Mouse (Mus musculus) neural tube, embryonic 13.5 days (tissue): ENCODE results near the gene Apom. TPM values are rescaled to one million over a fixed set of nuclear protein-coding genes. Genes with fewer than 3 reads are reported as not detected.
A peak's percentile ranks its signal among the peaks of the same experiment; 100 is the strongest.

Experiments
- ATAC-seq: fragments of 200-750 bp; cut with Nextera tagmentation; 2 replicates; pipeline ENCODE4 v1.8.0; 2017; ENCODE audit warnings: low read depth, mild to moderate bottlenecking, moderate TSS enrichment, moderate library complexity
- H3K27ac ChIP-seq: fragments of 300-500 bp; sonication (generic); replicated peaks from 2 replicates; pipeline ENCODE4 v1.5.1; 2015; ENCODE audit warnings: moderate library complexity, mild to moderate bottlenecking, inconsistent platforms
- H3K27me3 ChIP-seq: fragments of 300-500 bp; sonication (generic); 2 replicates; pipeline ENCODE4 v1.6.1; 2015; ENCODE audit warnings: mild to moderate bottlenecking, inconsistent platforms
- H3K36me3 ChIP-seq: fragments of 300-500 bp; sonication (generic); 2 replicates; pipeline ENCODE4 v1.6.1; 2015; ENCODE audit warnings: mild to moderate bottlenecking, inconsistent platforms
- H3K4me1 ChIP-seq: fragments of 300-500 bp; sonication (generic); replicated peaks from 2 replicates; pipeline ENCODE4 v1.6.1; 2015; ENCODE audit warnings: inconsistent platforms
- H3K4me2 ChIP-seq: fragments of 300-500 bp; sonication (generic); 2 replicates; pipeline ENCODE4 v1.6.1; 2015; ENCODE audit warnings: inconsistent platforms, mild to moderate bottlenecking, moderate library complexity
- H3K4me3 ChIP-seq: fragments of 300-500 bp; sonication (generic); 2 replicates; pipeline ENCODE4 v1.5.1; 2015; ENCODE audit warnings: mild to moderate bottlenecking, inconsistent platforms
- H3K9ac ChIP-seq: fragments of 300-500 bp; sonication (generic); 2 replicates; pipeline ENCODE4 v1.6.1; 2015; ENCODE audit warnings: moderate library complexity, mild to moderate bottlenecking, inconsistent platforms
- H3K9me3 ChIP-seq: fragments of 300-500 bp; sonication (generic); 2 replicates; pipeline ENCODE4 v1.6.1; 2016; ENCODE audit warnings: inconsistent platforms
- WGBS: fragments of 180-500 bp; shearing (Covaris S2); methylation state at CpG from one replicate; pipeline ENCODE4 v1.1.7; 2015; 5-methylcytosine and 5-hydroxymethylcytosine counted together
- polyA plus RNA-seq: library from polyadenylated mRNA; unstranded; fragments of >200 nt; fragmentation: Nextera tagmentation; extraction: Ambion mirVana; gene quantifications from 2 replicates; pipeline ENCODE4 v1.2.1, GENCODE M21; 2015

Gene Apom
- polyA plus RNA-seq, 1 experiment from 2014 or later: 0.77 TPM

DNA sequence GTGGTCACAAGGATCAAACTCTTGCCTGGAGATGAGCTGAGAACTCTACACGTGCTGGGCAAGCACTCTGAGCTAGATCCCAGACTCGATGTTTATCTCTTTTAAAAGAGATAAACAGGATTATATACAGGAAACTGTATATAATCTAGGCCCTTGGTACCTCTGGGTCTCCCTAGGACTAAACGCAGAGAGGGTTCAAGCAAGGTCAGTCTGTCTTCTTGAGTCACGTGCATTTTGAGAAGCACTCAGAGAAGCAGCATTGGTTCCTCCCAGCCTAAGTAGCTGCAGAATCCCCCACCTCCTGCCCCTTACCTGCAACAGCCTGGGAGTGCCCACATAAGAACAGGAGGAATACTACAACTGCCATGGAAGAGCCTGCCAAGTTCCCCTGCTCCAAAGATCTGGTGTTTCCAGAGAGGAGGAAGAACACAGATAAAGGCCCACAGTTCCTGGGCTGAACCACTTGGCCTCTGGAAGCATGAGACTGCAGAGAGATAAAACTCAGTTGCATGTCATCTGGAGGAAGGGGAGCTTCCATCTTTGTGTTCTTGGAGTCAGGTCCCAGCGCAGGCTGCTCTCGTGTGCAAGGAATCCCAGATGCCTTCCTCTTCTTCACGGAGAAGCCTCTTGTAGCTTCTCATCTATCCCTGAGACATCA lies 46.5 kb downstream of the Apom start, which contains the start of gene Ly6g6f:
Ly6g6f (minus strand) TSS at position 403 of the 658 bp plus-strand sequence.
- 88% methylated on average over 7 of the region's 7 CpGs for WGBS
- Histone ChIP-seq H3K9me3 (no peaks in the 10 kb centered on the region), H3K4me1 (peaks cover 7% of the 10 kb centered on the region), H3K27me3 (no peaks in the 10 kb centered on the region), H3K4me3 (no peak within 1 kb of the TSS), H3K27ac (no peak within 1 kb of the TSS), H3K9ac (no peak within 1 kb of the TSS), H3K4me2 (no peak within 1 kb of the TSS), H3K36me3 (no peaks in the 10 kb centered on the region)
- no peak for ATAC-seq

- H3K9ac ChIP-seq: no peak overlapping the region
- no peaks in the 10 kb centered on the region for H3K36me3 ChIP-seq
- no peak for ATAC-seq
- H3K4me2 ChIP-seq: no peak overlapping the region
- H3K9me3 ChIP-seq: no peaks in the 10 kb centered on the region
- no peaks in the 10 kb centered on the region for H3K27me3 ChIP-seq
- no peak overlapping the region for H3K4me3 ChIP-seq
- H3K4me1 ChIP-seq: no peaks in the 10 kb centered on the region
- WGBS: 87% methylated on average over 3 of the region's 3 CpGs
- no peak overlapping the region for H3K27ac ChIP-seq
Measured at GRCm38 (mm10) chr17:35083929-35084497, 47.8 kb downstream of the Apom start.

GRCm38 (mm10) chr17:35082841-35083576 lies 48.8 kb downstream of the Apom start:
- Histone ChIP-seq H3K9ac (no peak overlapping the region), H3K4me1 (peaks cover 4% of the 10 kb centered on the region; the same call in 1 of the 2 replicates), H3K4me3 (no peak overlapping the region), H3K27me3 (no peaks in the 10 kb centered on the region), H3K36me3 (no peaks in the 10 kb centered on the region), H3K9me3 (no peaks in the 10 kb centered on the region), H3K4me2 (no peak overlapping the region), H3K27ac (no peak overlapping the region)
- ATAC-seq: no peak
- 82% methylated on average over 16 of the region's 16 CpGs for WGBS

DNA sequence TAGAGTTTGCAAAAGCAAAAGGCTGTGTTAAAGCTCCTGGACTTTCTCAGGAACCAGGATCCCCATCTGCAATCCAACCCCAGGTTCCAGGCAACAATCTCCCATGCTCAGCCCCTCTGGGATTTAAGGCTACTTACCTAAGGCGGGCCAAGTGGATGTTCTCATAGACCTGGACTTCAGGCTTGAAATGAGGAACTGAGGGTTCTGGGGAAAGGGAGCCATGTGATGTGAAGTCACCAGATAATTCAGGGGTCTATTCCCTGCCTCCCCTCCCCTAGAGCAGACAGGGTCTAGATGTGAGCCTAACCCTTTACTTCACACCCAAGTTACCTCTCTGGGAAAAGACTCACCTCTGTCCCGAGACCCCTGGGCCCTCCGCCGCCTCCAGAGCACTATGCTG lies 51.1 kb downstream of the Apom start:
- Histone ChIP-seq H3K27me3 (no peaks in the 10 kb centered on the region), H3K9ac (0 out of 2 replicates have a peak overlapping the region, but pooled peaks have one; percentile 8), H3K36me3 (no peaks in the 10 kb centered on the region), H3K9me3 (no peaks in the 10 kb centered on the region), H3K4me2 (no peak overlapping the region), H3K4me1 (peaks cover 18% of the 10 kb centered on the region), H3K27ac (no peak overlapping the region), H3K4me3 (no peak overlapping the region)
- no peak for ATAC-seq
- 82% methylated on average over 4 of the region's 4 CpGs for WGBS

DNA sequence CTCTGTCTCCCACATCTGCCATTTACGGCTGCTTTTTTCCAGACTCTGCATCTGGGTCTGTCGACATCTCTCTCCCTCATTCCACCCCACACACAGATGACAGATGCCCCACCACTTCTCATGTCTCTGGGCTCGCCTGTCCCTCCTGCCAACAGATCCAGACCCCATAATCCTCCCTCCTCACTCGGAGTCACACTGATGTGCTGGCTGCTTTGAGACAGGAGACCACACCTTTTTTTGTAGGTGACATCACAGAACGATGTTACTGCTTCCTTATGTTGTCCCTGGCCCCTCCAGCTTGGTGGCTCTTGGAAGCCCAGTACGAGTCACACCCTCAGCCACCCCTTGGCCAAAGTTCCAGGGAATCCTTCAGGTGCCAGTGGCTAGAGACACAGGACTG lies 51.6 kb downstream of the Apom start:
- 64% methylated on average over 6 of the region's 6 CpGs for WGBS
- Histone ChIP-seq H3K27ac (no peak overlapping the region), H3K27me3 (no peaks in the 10 kb centered on the region), H3K4me2 (no peak overlapping the region), H3K4me1 (peaks cover 18% of the 10 kb centered on the region), H3K9ac (0 out of 2 replicates have a peak overlapping the region, but pooled peaks have one; percentile 45), H3K4me3 (no peak overlapping the region), H3K9me3 (no peaks in the 10 kb centered on the region), H3K36me3 (no peaks in the 10 kb centered on the region)
- ATAC-seq: no peak

DNA sequence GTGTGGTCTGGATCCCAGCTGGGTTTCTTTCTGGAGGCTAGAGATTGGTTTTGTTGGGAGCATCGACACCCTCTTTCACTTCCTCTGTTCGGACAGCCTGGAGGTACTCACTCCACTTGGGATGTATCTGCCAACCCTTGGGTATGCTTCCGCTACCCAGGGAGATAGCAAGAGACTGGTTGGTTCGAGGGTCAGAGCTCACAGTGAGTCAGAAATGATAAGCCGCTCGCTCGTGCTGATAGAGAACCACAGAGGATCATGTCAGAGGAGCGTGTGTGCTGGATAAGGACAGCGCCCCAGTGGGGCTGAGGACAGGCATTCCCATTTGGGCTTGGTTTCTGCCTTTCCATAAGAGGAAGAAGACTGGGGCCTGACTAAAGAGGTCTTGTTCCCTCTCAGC lies 52.1 kb downstream of the Apom start:
- Histone ChIP-seq H3K4me3 (no peak overlapping the region), H3K9me3 (no peaks in the 10 kb centered on the region), H3K4me1 (peaks cover 18% of the 10 kb centered on the region), H3K9ac (0 out of 2 replicates have a peak overlapping the region, but pooled peaks have one; percentile 45), H3K27me3 (no peaks in the 10 kb centered on the region), H3K36me3 (no peaks in the 10 kb centered on the region), H3K27ac (no peak overlapping the region), H3K4me2 (no peak overlapping the region)
- ATAC-seq: no peak
- WGBS: 75% methylated on average over 9 of the region's 9 CpGs

Other genes starting within 250 kb of the Apom start
- gene C2, start 233.8 kb downstream of the Apom start, polyA plus RNA-seq: 0.99 and 2.1 TPM in 2 replicates
- 86.8 and 88.7 TPM in 2 replicates for gene Ehmt2, start 233.6 kb downstream of the Apom start, polyA plus RNA-seq
- not detected in 2 replicates for gene Slc44a4, start 217.6 kb downstream of the Apom start, polyA plus RNA-seq
- 30.2 and 30.6 TPM in 2 replicates for gene Neu1, start 200.8 kb downstream of the Apom start, polyA plus RNA-seq
- gene Hspa1b, start 172.8 kb downstream of the Apom start, polyA plus RNA-seq: 0.38 and 0.47 TPM in 2 replicates
- not detected in 2 replicates for gene Gm20481, start 162.1 kb downstream of the Apom start, polyA plus RNA-seq
- gene Hspa1a, start 159.9 kb downstream of the Apom start, polyA plus RNA-seq: 6.0 and 6.3 TPM in 2 replicates
- gene Hspa1l, start 159.3 kb downstream of the Apom start, polyA plus RNA-seq: 1.5 and 2.2 TPM in 2 replicates
- gene Lsm2, start 150.2 kb downstream of the Apom start, polyA plus RNA-seq: 99.4 and 99.8 TPM in 2 replicates
- gene Vars, start 131.1 kb downstream of the Apom start, polyA plus RNA-seq: 57.9 and 58.2 TPM in 2 replicates
- gene Vwa7, start 115.5 kb downstream of the Apom start, polyA plus RNA-seq: 0.17 and 0.18 TPM in 2 replicates
- gene Sapcd1, start 104.0 kb downstream of the Apom start, polyA plus RNA-seq: 2.5 and 2.6 TPM in 2 replicates
- 2.8 and 3.1 TPM in 2 replicates for gene Msh5, start 85.3 kb downstream of the Apom start, polyA plus RNA-seq
- gene Clic1, start 82.1 kb downstream of the Apom start, polyA plus RNA-seq: 132 and 145 TPM in 2 replicates
- gene Ddah2, start 73.0 kb downstream of the Apom start, polyA plus RNA-seq: 417 and 431 TPM in 2 replicates
- gene Ly6g6c, start 66.7 kb downstream of the Apom start, polyA plus RNA-seq: 0.54 TPM in 1 of 2 replicates, not detected in the other
- gene Mpig6b, start 65.9 kb downstream of the Apom start, polyA plus RNA-seq: 0.28 and 0.38 TPM in 2 replicates
- gene Ly6g6e, start 55.1 kb downstream of the Apom start, polyA plus RNA-seq: 0.46 and 0.55 TPM in 2 replicates
- gene Ly6g6d, start 54.0 kb downstream of the Apom start, polyA plus RNA-seq: 0.95 and 1.8 TPM in 2 replicates
- gene Ly6g6f, start 46.4 kb downstream of the Apom start, polyA plus RNA-seq: 0.44 and 0.68 TPM in 2 replicates
- 98.2 and 104 TPM in 2 replicates for gene Abhd16a, start 42.8 kb downstream of the Apom start, polyA plus RNA-seq
- not detected in 2 replicates for gene Ly6g5c, start 23.8 kb downstream of the Apom start, polyA plus RNA-seq
- 1.4 and 1.7 TPM in 2 replicates for gene Ly6g5b, start 16.6 kb downstream of the Apom start, polyA plus RNA-seq
- 20.9 and 25.5 TPM in 2 replicates for gene Gpank1, start 10.6 kb downstream of the Apom start, polyA plus RNA-seq
- gene Csnk2b, start 10.0 kb downstream of the Apom start, polyA plus RNA-seq: 333 and 339 TPM in 2 replicates
- gene D17H6S53E, start 5.7 kb downstream of the Apom start, polyA plus RNA-seq: 8.9 and 10.6 TPM in 2 replicates
- 67.1 and 75.0 TPM in 2 replicates for gene Bag6, start 3.1 kb upstream of the Apom start, polyA plus RNA-seq
- gene Prrc2a, start 32.8 kb upstream of the Apom start, polyA plus RNA-seq: 178 and 185 TPM in 2 replicates
- gene Aif1, start 44.0 kb upstream of the Apom start, polyA plus RNA-seq: 11.4 and 12.7 TPM in 2 replicates
- gene Lst1, start 56.4 kb upstream of the Apom start, polyA plus RNA-seq: 7.8 and 8.9 TPM in 2 replicates
- 0.22 and 0.58 TPM in 2 replicates for gene Ltb, start 62.4 kb upstream of the Apom start, polyA plus RNA-seq
- 0.13 TPM in 1 of 2 replicates, not detected in the other for gene Tnf, start 70.0 kb upstream of the Apom start, polyA plus RNA-seq
- 0.42 TPM in 1 of 2 replicates, not detected in the other for gene Lta, start 73.3 kb upstream of the Apom start, polyA plus RNA-seq
- 0.56 TPM in 1 of 2 replicates, not detected in the other for gene Gm16181, start 88.8 kb upstream of the Apom start, polyA plus RNA-seq
- gene Atp6v1g2, start 101.6 kb upstream of the Apom start, polyA plus RNA-seq: 58.9 and 66.1 TPM in 2 replicates
- 9.5 and 10.8 TPM in 2 replicates for gene Nfkbil1, start 103.7 kb upstream of the Apom start, polyA plus RNA-seq
- gene Ddx39b, start 109.7 kb upstream of the Apom start, polyA plus RNA-seq: 385 and 402 TPM in 2 replicates
- gene H2-D1, start 130.7 kb upstream of the Apom start, polyA plus RNA-seq: 70.5 and 79.1 TPM in 2 replicates
- gene H2-Q1, start 188.4 kb upstream of the Apom start, polyA plus RNA-seq: 0.22 TPM in 1 of 2 replicates, not detected in the other
- gene H2-Q2, start 210.2 kb upstream of the Apom start, polyA plus RNA-seq: 0.50 and 0.60 TPM in 2 replicates
- gene H2-Q4, start 247.6 kb upstream of the Apom start, polyA plus RNA-seq: 1.0 and 1.4 TPM in 2 replicates